Mouse (Mus musculus) thymus, postnatal 14 days (tissue): Measurements from ENCODE around the gene Abi2.
"Not testable (repeated sequence)": the region's sequence is repeated elsewhere in the genome, so short reads cannot be mapped to it uniquely, and the experiment has no call there.

ENCODE experiments used
- DNase-seq: peaks from one replicate; pipeline ENCODE4 v3.0.0; 2021

The Abi2 gene

GRCm38 (mm10) chr1:60409168-60409828, at the start of gene Abi2:
Gene Abi2 (plus strand): TSS chr1:60409619.
- peak; percentile 87 for DNase-seq

GRCm38 (mm10) chr1:60361626-60362025, 47.8 kb upstream of the Abi2 start:
- DNase-seq: no peak

- no peak for DNase-seq
Observed at GRCm38 (mm10) chr1:60376556-60376955, 32.9 kb upstream of the Abi2 start.

GRCm38 (mm10) chr1:60381910-60382309, 27.5 kb upstream of the Abi2 start:
- DNase-seq: no peak

- peak; percentile 38 for DNase-seq
Observed at GRCm38 (mm10) chr1:60404848-60405247, 4.6 kb upstream of the Abi2 start.

- no peak for DNase-seq
Observed at GRCm38 (mm10) chr1:60408501-60409167, 785 bp upstream of the Abi2 start.

GRCm38 (mm10) chr1:60409928-60410817, 754 bp downstream of the Abi2 start:
- peak; percentile 65 for DNase-seq

- DNase-seq: peak; percentile 40
Observed at GRCm38 (mm10) chr1:60416724-60417123, 7.3 kb downstream of the Abi2 start.

- DNase-seq: no peak
Observed at GRCm38 (mm10) chr1:60423882-60424281, 14.5 kb downstream of the Abi2 start.

- no peak for DNase-seq
Observed at GRCm38 (mm10) chr1:60428341-60428740, 18.9 kb downstream of the Abi2 start.

GRCm38 (mm10) chr1:60428932-60429331, 19.5 kb downstream of the Abi2 start:
- peak; percentile 61 for DNase-seq

- DNase-seq: no peak
Observed at GRCm38 (mm10) chr1:60431531-60431930, 22.1 kb downstream of the Abi2 start.

- DNase-seq: no peak
Observed at GRCm38 (mm10) chr1:60432497-60432896, 23.1 kb downstream of the Abi2 start.

- not testable (repeated sequence) for DNase-seq
Observed at GRCm38 (mm10) chr1:60441438-60441837, 32.0 kb downstream of the Abi2 start.

GRCm38 (mm10) chr1:60447067-60447466, 37.6 kb downstream of the Abi2 start:
- DNase-seq: peak; percentile 44

GRCm38 (mm10) chr1:60449896-60450295, 40.5 kb downstream of the Abi2 start:
- DNase-seq: no peak

GRCm38 (mm10) chr1:60460623-60461022, 51.2 kb downstream of the Abi2 start:
- peak; percentile 35 for DNase-seq

GRCm38 (mm10) chr1:60469491-60469890, 60.1 kb downstream of the Abi2 start:
- DNase-seq: no peak

- peak; percentile 67 for DNase-seq
Observed at GRCm38 (mm10) chr1:60470541-60470940, 61.1 kb downstream of the Abi2 start.

- no peak for DNase-seq
Observed at GRCm38 (mm10) chr1:60481561-60481960, 72.1 kb downstream of the Abi2 start.

- no peak for DNase-seq
Observed at GRCm38 (mm10) chr1:60482881-60483280, 73.5 kb downstream of the Abi2 start.

GRCm38 (mm10) chr1:60485649-60486048, 76.2 kb downstream of the Abi2 start:
- no peak for DNase-seq

- DNase-seq: no peak
Observed at GRCm38 (mm10) chr1:60488635-60489034, 79.2 kb downstream of the Abi2 start.

GRCm38 (mm10) chr1:60489660-60490059, 80.2 kb downstream of the Abi2 start:
- DNase-seq: no peak
